In the genomic region with DNA sequence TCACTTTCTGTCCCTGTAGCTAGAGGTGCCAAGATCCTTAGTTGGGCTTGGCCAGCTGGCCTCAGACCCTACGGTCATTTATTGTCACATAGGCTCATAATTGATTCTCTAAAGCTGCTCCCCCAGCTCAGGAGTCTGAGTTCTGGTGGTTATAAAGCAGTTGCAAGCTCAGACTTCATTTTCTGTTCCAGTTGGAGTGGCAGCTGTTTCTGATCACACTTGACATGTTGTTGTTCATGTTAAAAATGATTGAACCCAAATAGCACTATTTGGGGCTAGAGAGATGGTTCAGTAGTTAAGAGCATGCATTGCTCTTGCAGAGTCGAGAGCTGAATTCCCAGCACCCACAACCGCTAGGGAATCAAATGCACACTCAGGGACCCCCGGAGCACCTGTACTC, we compare ENCODE assay signal across 25 mouse cellular contexts. TPM values are rescaled to one million over a fixed set of nuclear protein-coding genes. Genes with fewer than 3 reads are reported as not detected.
A peak's percentile ranks its signal among the peaks of the same experiment; 100 is the strongest.
DNase-seq lines count a peak whose midpoint lies in the region; ATAC-seq and TF ChIP-seq lines count a peak whose summit lies in the region.
"Had no signal": no experiment of that assay in that cellular context is flagged by ENCODE, and none has a peak within 500 bp of the region (broad histone marks: within the 10 kb centered on the region; RNA-seq: fewer than 3 reads in every experiment).

No protein-coding gene starts in this region.

- H3K36me3 ChIP-seq in kidney, embryonic 16.5 days (ENCODE audit: insufficient read depth, low read length), result peaks cover 80% of the 10 kb centered on the region
- peaks cover 70% of the 10 kb centered on the region for H3K36me3 ChIP-seq in lung, postnatal 0 days (ENCODE audit: insufficient read depth, low read length)

- H3K27me3 ChIP-seq in cerebellum, adult 2 months (ENCODE audit: control insufficient read depth, insufficient read depth, low read length), result no peaks in the 10 kb centered on the region
- H3K27me3 ChIP-seq in kidney, embryonic 16.5 days (ENCODE audit: insufficient read depth, low read length), result no peaks in the 10 kb centered on the region
- no peaks in the 10 kb centered on the region for H3K27me3 ChIP-seq in lung, postnatal 0 days (replicated peaks; ENCODE audit: insufficient read depth, low read length)
- H3K27me3 ChIP-seq: embryonic facial prominence, embryonic 12.5 days; embryonic facial prominence, embryonic 15.5 days; heart, embryonic 13.5 days had no signal

- H3K9me3 ChIP-seq in kidney, embryonic 16.5 days (ENCODE audit: low read length), result no peaks in the 10 kb centered on the region
- H3K9me3 ChIP-seq in lung, postnatal 0 days (ENCODE audit: low read length), result no peaks in the 10 kb centered on the region
- H3K9me3 ChIP-seq: embryonic facial prominence, embryonic 12.5 days; embryonic facial prominence, embryonic 15.5 days; heart, embryonic 10.5 days; heart, embryonic 13.5 days had no signal

- no peak for TF ChIP-seq CTCF in cerebellum, adult 2 months (IDR thresholded peaks at IDR 0.05; ENCODE audit: borderline replicate concordance, insufficient read depth, low read depth, low read length)
- TF ChIP-seq CTCF in lung, postnatal 0 days (IDR thresholded peaks at IDR 0.05), result no peak

- H3K4me1 ChIP-seq in cerebellum, adult 2 months (ENCODE audit: control insufficient read depth, insufficient read depth, low read length), result peaks cover 26% of the 10 kb centered on the region
- H3K4me1 ChIP-seq in kidney, embryonic 16.5 days (ENCODE audit: insufficient read depth, low read length), result no peaks in the 10 kb centered on the region
- no peaks in the 10 kb centered on the region for H3K4me1 ChIP-seq in lung, postnatal 0 days (ENCODE audit: insufficient read depth, low read depth, low read length)
- H3K4me1 ChIP-seq: embryonic facial prominence, embryonic 12.5 days; embryonic facial prominence, embryonic 15.5 days; heart, embryonic 10.5 days; heart, embryonic 13.5 days had no signal

- TF ChIP-seq POLR2A in cerebellum, adult 2 months (IDR thresholded peaks at IDR 0.05; ENCODE audit: borderline replicate concordance, insufficient read depth, low read length), result no peak

- H3K4me3 ChIP-seq in cerebellum, adult 2 months (replicated peaks; ENCODE audit: insufficient read depth, low read depth, low read length), result no peak overlapping the region
- no peak overlapping the region for H3K4me3 ChIP-seq in kidney, embryonic 16.5 days (ENCODE audit: low read length)
- H3K4me3 ChIP-seq in lung, postnatal 0 days (ENCODE audit: low read depth, low read length), result no peak overlapping the region
- H3K4me3 ChIP-seq: embryonic facial prominence, embryonic 12.5 days; embryonic facial prominence, embryonic 15.5 days; heart, adult 2 months; heart, embryonic 10.5 days; heart, embryonic 13.5 days had no signal

- 63% methylated on average over 4 of the region's 4 CpGs for WGBS in cerebellum, adult 2 months
- 83% methylated on average over 4 of the region's 4 CpGs for WGBS in kidney, embryonic 16.5 days
- WGBS in lung, postnatal 0 days, result 81% methylated on average over 4 of the region's 4 CpGs

- no peak overlapping the region for H3K9ac ChIP-seq in kidney, embryonic 16.5 days (replicated peaks; ENCODE audit: low read length)
- H3K9ac ChIP-seq in lung, postnatal 0 days (replicated peaks; ENCODE audit: low read depth), result no peak overlapping the region
- H3K9ac ChIP-seq: embryonic facial prominence, embryonic 12.5 days; embryonic facial prominence, embryonic 15.5 days; forebrain, postnatal 0 days; heart, embryonic 13.5 days; hindbrain, embryonic 14.5 days had no signal

- H3K27ac ChIP-seq in cerebellum, adult 2 months (ENCODE audit: insufficient read depth, low read length), result peak overlapping the region; percentile 6
- no peak overlapping the region for H3K27ac ChIP-seq in kidney, embryonic 16.5 days (ENCODE audit: low read length)
- H3K27ac ChIP-seq in lung, postnatal 0 days (ENCODE audit: low read length), result 0 out of 2 replicates have a peak overlapping the region, but pooled peaks have one; percentile 3
- H3K27ac ChIP-seq: embryonic facial prominence, embryonic 12.5 days; embryonic facial prominence, embryonic 15.5 days; heart, embryonic 10.5 days; heart, embryonic 13.5 days; hindbrain, embryonic 14.5 days had no signal

- ATAC-seq in kidney, embryonic 16.5 days (ENCODE audit: low FRiP score, low TSS enrichment), result no peak
- ATAC-seq in lung, postnatal 0 days, result no peak
- ATAC-seq: activated CD4-positive, CD25-positive, alpha-beta regulatory T cell, adult 4 months; forebrain, embryonic 14.5 days; forebrain, postnatal 0 days had no signal

- no peak for TF ChIP-seq EP300 in lung, postnatal 0 days (IDR thresholded peaks at IDR 0.05)

- DNase-seq in cerebellum, adult 2 months, result no peak
- DNase-seq in cerebellum, postnatal 25 days, result no peak
- DNase-seq in kidney, adult 9 months, result peak; percentile 32
- peak; percentile 51 for DNase-seq in layer of hippocampus, adult 11-12 months (ENCODE audit: low spot score)
- DNase-seq in layer of hippocampus, adult 9-10 months (ENCODE audit: low spot score), result no peak
- DNase-seq in lung, postnatal 0 days (ENCODE audit: low spot score), result no peak
- no peak for DNase-seq in lung, postnatal 14 days
- DNase-seq: adrenal gland, adult 8-10 months; adrenal gland, postnatal 25 days; forebrain, postnatal 0 days; heart, adult 2 months; heart, postnatal 14 days; heart, postnatal 4 days had no signal

- no peak overlapping the region for H3K4me2 ChIP-seq in kidney, embryonic 16.5 days (replicated peaks; ENCODE audit: low read depth, low read length)
- no peak overlapping the region for H3K4me2 ChIP-seq in lung, postnatal 0 days (replicated peaks; ENCODE audit: low read depth, low read length)
- H3K4me2 ChIP-seq: embryonic facial prominence, embryonic 12.5 days; embryonic facial prominence, embryonic 15.5 days; heart, embryonic 13.5 days; hindbrain, embryonic 14.5 days had no signal

RNA-seq across cellular contexts. Expression of a gene that starts 21.8 kb away (rescaled TPM):
- 56.2 and 57.4 TPM in 2 replicates for polyA plus RNA-seq in cerebellum, adult 2 months (2012; rRNA removed)
- 10.4 and 10.9 TPM in 2 replicates for polyA plus RNA-seq in kidney, embryonic 16.5 days (2015; fragmentation: Nextera tagmentation; extraction: Ambion mirVana)
- polyA plus RNA-seq in lung, postnatal 0 days (2015; fragmentation: Nextera tagmentation; extraction: Ambion mirVana), result 7.0 and 7.8 TPM in 2 replicates

RNA-seq across cellular contexts. Expression of a gene that starts 25.7 kb away (rescaled TPM):
- 23.4 and 25.2 TPM in 2 replicates for polyA plus RNA-seq in cerebellum, adult 2 months (2012; rRNA removed)
- polyA plus RNA-seq in kidney, embryonic 16.5 days (2015; fragmentation: Nextera tagmentation; extraction: Ambion mirVana), result 34.4 and 35.6 TPM in 2 replicates
- 18.5 and 19.5 TPM in 2 replicates for polyA plus RNA-seq in lung, postnatal 0 days (2015; fragmentation: Nextera tagmentation; extraction: Ambion mirVana)

RNA-seq across cellular contexts. Expression of a gene that starts 29.9 kb away (rescaled TPM):
- 131 and 146 TPM in 2 replicates for polyA plus RNA-seq in cerebellum, adult 2 months (2012; rRNA removed)
- 51.2 and 56.6 TPM in 2 replicates for polyA plus RNA-seq in kidney, embryonic 16.5 days (2015; fragmentation: Nextera tagmentation; extraction: Ambion mirVana)
- polyA plus RNA-seq in lung, postnatal 0 days (2015; fragmentation: Nextera tagmentation; extraction: Ambion mirVana), result 68.3 and 74.5 TPM in 2 replicates

RNA-seq across cellular contexts. Expression of a gene that starts 30.0 kb away (rescaled TPM):
- 40.4 and 42.4 TPM in 2 replicates for polyA plus RNA-seq in cerebellum, adult 2 months (2012; rRNA removed)
- polyA plus RNA-seq in kidney, embryonic 16.5 days (2015; fragmentation: Nextera tagmentation; extraction: Ambion mirVana), result 49.7 and 51.6 TPM in 2 replicates
- polyA plus RNA-seq in lung, postnatal 0 days (2015; fragmentation: Nextera tagmentation; extraction: Ambion mirVana), result 33.0 and 37.2 TPM in 2 replicates

RNA-seq across cellular contexts. Expression of a gene that starts 34.7 kb away (rescaled TPM):
- not detected in 2 replicates for polyA plus RNA-seq in cerebellum, adult 2 months (2012; rRNA removed)
- not detected in 2 replicates for polyA plus RNA-seq in kidney, embryonic 16.5 days (2015; fragmentation: Nextera tagmentation; extraction: Ambion mirVana)
- polyA plus RNA-seq in lung, postnatal 0 days (2015; fragmentation: Nextera tagmentation; extraction: Ambion mirVana), result 5.9 and 6.4 TPM in 2 replicates
- polyA plus RNA-seq: activated CD4-positive, CD25-positive, alpha-beta regulatory T cell, adult 4 months; brain, embryonic 14.5 days; embryonic facial prominence, embryonic 12.5 days; forebrain, embryonic 11.5 days; forebrain, embryonic 14.5 days; forebrain, postnatal 0 days; frontal cortex, adult 2 months; hindbrain, embryonic 11.5 days; hindbrain, embryonic 14.5 days had no signal

Comparison
In these comparisons a context has a peak if more than half of its experiments do, and no peak if none do; other contexts are left out.
1. DNase-seq: peak in kidney, adult 9 months (single experiment) and layer of hippocampus, adult 11-12 months (single experiment); none in cerebellum, adult 2 months (0 of 2), cerebellum, postnatal 25 days (0 of 2), layer of hippocampus, adult 9-10 months (single experiment), lung, postnatal 0 days (single experiment) and lung, postnatal 14 days (single experiment).